Mouse (Mus musculus) lung, postnatal 10 days (tissue): ENCODE results near the gene Oxsm.

Experiments
- DNase-seq: peaks from one replicate; pipeline ENCODE4 v3.0.0; 2021

Gene Oxsm

GRCm38 (mm10) chr14:16249171-16249874 is at the start of gene Oxsm, which contains the start of gene Ngly1:
Gene Oxsm (minus strand): TSS chr14:16249808.
Gene Ngly1 (plus strand): TSS chr14:16249280.
- peak; percentile 83 for DNase-seq

DNA sequence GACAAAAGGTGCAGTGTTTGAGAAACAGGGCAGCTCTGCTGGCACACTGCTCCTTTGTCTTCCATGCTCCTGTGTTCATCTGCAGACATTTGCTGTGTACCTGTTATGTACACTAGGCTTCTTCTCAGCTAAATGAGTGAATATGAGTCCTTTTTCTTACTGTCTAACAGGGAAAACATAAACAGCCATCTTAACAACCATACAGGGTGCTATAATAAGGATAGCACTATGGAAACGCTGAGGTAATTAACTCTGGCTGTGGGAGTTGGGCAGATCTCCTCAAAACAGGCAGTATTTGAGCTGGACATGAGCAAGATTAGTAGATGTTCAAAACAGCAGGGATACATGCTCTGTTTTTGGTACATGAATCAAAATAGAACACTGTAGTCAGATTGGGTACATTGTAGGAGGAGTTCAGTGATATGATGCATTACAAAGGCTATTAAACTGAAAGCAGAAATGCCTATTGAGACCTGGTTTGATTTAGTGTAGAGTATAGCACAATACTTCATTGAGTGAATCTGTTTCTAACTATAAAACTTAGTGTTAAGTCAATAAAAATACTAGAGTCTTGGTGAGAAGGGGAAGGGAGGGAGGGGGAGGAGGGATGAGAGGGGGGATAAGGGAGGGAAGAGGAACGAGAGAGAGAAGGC is 47.3 kb upstream of the Oxsm start:
- DNase-seq: no peak

- DNase-seq: no peak
These were observed 44.3 kb upstream of the Oxsm start for GRCm38 (mm10) chr14:16293921-16294320.

GRCm38 (mm10) chr14:16293015-16293414 is 43.4 kb upstream of the Oxsm start:
- DNase-seq: no peak

GRCm38 (mm10) chr14:16292371-16292770 is 42.8 kb upstream of the Oxsm start:
- DNase-seq: no peak

GRCm38 (mm10) chr14:16283966-16284365 is 34.4 kb upstream of the Oxsm start:
- DNase-seq: no peak

- DNase-seq: no peak
These were observed 29.6 kb upstream of the Oxsm start for GRCm38 (mm10) chr14:16279196-16279595.

DNA sequence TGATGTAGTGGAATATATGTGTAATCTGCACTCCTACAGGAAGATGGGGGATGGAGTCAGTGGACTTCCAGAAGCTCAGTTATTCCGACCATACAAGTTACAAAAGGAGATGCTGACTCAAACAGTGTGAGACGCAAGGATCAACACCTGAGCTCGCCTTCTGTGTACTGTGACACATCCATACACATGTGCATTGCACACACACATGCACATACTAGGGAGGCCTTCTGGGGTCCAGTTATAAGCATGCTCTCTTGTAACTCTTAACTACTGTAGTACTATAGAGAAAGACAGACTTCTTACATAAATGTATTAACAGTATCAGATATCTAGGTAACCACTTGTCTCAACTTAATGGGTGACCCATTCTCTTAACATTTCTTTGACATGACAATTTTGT is 24.1 kb upstream of the Oxsm start:
- DNase-seq: no peak

DNA sequence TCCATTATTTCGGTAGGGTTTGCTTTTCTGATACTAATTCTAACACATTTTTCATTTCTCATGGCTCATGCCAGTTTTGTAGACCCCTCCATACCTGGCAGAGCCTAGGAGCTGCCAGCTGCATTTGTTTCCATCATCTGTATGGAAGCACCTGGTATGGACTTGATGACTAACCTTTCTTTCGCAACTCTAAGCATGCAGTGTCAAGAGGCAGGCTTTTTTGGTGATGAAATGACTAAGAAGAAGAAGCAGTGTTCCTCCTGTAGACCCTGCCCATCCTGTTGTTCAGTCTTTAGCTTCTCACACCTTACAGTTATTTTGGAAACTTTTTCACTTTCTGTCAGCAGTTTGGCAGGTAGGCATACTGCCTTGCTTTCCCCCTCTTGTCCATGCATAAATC is 20.2 kb upstream of the Oxsm start:
- no peak for DNase-seq

- no peak for DNase-seq
These were observed 17.4 kb upstream of the Oxsm start for GRCm38 (mm10) chr14:16267028-16267427.

- no peak for DNase-seq
These were observed 12.3 kb upstream of the Oxsm start for GRCm38 (mm10) chr14:16261869-16262268.

DNA sequence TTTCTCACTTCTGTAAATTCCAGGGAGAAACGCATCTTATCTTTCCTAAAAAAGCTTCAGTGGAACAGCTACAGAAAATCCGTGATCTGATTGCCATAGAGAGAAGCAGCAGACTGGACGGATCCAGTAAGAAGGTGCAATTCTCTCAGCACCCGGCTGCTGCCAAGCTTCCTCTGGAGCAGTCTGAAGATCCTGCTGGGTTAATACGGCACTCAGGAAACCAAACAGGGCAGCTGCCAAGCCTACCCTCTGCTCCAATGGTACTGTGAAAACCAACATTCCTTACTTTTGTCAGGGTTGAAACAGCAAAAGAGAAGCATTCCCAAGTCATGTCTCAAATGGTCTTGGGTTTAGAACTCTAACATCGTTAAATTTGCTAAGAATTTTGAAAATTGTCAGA is 10.9 kb upstream of the Oxsm start:
- no peak for DNase-seq

GRCm38 (mm10) chr14:16256209-16256608 is 6.6 kb upstream of the Oxsm start:
- DNase-seq: peak; percentile 22

DNA sequence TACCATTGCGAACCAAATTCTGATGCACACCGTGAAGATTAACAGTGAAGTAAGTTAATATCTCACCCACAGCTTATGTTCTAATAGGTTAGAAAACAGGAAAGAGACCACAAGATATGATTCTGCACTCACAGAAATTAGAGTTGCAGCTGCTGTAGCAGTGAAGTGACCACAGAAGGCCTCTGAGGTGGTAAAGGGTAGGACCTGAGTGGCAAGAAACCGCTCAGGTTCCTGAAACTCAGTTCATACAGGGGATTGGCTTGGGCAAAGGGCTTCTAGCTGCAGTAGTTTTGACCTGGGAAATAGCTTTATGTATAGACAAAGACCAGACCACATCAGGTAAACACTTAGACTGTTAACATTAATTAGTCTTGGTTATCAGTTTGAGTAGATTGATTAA is 6.1 kb upstream of the Oxsm start:
- DNase-seq: no peak

GRCm38 (mm10) chr14:16250099-16250498 is 491 bp upstream of the Oxsm start:
- no peak for DNase-seq

DNA sequence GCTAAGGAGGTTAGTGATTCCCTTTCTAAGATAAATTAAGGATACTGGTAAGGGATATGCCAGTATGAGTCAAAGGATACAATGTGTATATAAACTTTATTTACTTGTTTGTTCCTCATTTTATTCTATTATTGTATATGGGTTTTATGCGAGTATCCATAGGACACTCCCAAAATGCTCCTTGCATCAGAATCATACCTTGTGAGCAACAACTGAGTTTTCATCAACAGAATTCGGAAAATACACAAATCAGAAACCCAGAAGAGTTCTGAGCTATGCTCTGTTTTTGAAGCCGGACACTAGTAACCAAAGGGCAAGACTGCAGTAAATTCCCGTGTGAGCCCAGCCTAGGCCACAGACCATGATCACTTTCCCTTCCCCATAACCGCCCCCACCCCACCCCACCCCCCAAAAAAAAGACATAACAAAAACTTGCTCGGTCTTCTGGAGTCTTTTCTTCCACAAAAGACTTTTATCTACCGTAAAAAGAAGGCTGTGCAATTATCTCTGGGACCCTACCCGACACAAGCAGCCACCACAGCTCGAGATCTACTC is 928 bp downstream of the Oxsm start:
- DNase-seq: no peak

DNA sequence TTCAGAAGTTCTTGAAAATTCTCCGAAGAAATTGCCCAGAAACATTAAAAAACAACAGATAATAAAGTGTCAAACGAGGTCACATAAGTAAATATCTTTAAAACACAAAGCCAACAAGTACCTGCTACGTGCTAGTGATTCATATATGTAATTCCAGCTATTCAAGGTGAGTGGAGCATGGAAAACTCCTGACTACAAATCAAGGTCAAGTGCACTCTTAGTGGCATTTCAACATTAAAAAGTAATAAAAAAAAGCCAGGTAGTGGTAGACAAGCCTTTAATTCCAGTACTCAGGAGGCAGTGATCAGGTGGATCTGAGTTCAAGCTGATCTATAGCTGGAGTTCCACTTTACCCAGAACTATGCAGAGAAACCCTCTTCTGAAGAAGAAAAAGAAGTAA is 1.5 kb downstream of the Oxsm start:
- no peak for DNase-seq

GRCm38 (mm10) chr14:16246340-16246912 is 3.2 kb downstream of the Oxsm start:
- no peak for DNase-seq

DNA sequence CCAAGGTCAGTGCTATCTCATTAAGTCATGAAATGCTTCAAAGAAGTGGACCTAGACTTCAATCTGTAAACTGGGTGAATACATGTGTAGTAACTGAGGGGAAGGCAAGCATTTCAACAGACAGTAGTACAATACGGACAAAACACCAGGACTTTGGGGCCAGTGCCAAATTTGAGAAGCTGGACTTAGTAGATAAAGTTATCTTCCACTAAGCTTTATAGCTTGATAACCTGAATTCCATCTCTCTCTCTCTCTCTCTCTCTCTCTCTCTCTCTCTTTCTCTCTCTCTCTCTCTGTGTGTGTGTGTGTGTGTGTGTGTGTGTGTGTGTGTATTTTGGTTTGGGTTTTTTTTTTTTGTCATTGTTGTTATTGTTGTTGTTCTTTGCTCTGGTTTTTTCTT is 4.5 kb downstream of the Oxsm start:
- DNase-seq: no peak

- no peak for DNase-seq
These were observed 5.2 kb downstream of the Oxsm start for GRCm38 (mm10) chr14:16244370-16244769.

DNA sequence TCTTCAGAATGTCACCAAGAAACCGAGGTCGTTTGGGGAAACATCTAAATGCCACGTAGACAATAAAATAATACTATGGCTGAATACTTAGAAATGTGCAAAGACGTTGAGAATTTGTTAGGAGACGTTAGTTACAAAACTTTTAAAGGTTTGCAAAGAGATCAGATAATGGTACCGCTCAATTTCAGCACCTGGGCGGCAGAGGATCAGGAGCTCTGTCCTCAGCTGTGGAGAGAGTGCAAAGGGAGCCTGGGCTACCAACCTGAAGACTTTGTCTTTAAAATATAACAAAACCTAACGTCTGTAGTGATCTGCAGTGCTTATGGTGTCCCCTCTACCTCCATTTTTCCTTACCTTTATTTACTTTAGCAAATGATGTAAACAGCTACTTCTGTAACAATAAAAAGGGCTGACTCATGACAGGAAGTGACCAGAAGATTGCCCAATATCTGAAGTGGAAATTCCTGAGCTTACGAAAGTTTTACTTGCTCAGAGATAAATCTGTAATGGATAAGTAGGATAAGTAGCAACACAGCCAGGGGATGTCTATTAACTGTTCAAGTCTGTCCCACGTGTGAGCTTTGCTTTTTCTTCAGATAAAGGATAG is 5.9 kb downstream of the Oxsm start:
- peak; percentile 45 for DNase-seq

- DNase-seq: peak; percentile 92
These were observed 6.5 kb downstream of the Oxsm start for GRCm38 (mm10) chr14:16242947-16243602.

GRCm38 (mm10) chr14:16242193-16242815 is 7.3 kb downstream of the Oxsm start:
- DNase-seq: peak; percentile 16
